Mouse (Mus musculus) ES-E14 (cell line): ENCODE results near the gene Chga.

Experiments
- CHD2 ChIP-seq: IDR thresholded peaks from 2 replicates; pipeline ENCODE4 v1.6.1; 2014; ENCODE audit warnings: mild to moderate bottlenecking, low read depth, low read length, inconsistent platforms
- HCFC1 ChIP-seq: IDR thresholded peaks from 2 replicates; pipeline ENCODE4 v1.6.1; 2012; ENCODE audit warnings: low read length, inconsistent platforms, borderline replicate concordance; ENCODE audit not compliant: insufficient read depth
- MAFK ChIP-seq: IDR thresholded peaks from 2 replicates; pipeline ENCODE4 v1.6.1; 2014; ENCODE audit warnings: mild to moderate bottlenecking, low read depth, low read length, inconsistent platforms; ENCODE audit not compliant: insufficient read depth
- ZC3H11A ChIP-seq: IDR thresholded peaks from 2 replicates; pipeline ENCODE4 v1.6.1; 2012; ENCODE audit warnings: low read depth, mild to moderate bottlenecking, inconsistent platforms, low read length, borderline replicate concordance

DNA sequence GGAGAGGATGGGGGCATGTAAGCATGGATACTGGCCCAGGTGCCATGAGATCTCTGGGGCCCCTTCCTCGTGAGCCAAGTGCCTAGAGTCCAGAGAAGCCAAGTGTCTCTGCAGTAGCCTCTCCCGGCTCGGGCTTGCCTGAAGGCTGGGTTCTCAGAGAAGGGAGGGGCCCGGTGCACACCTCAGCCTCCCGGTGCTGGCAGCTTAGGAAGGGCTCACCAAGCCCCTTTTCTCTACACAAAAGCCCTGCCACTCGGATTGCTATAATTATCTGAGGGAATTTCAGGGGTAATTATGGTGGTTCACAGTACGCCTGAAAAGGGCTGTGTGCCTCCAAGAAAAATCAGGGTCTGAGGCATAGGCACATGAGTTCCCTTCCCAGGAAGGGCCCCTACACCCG lies 47.1 kb downstream of the Chga start:
- TF ChIP-seq CHD2 = no peak
- TF ChIP-seq HCFC1 = no peak
- TF ChIP-seq MAFK = no peak
- no peak for TF ChIP-seq ZC3H11A
